Mouse (Mus musculus) bone marrow, adult 2 months (tissue): ENCODE measurements around the gene Wdr44.

Source experiments
- CTCF ChIP-seq: fragments of 200-500 bp; IDR thresholded peaks from 2 replicates; pipeline ENCODE4 v1.5.1; 2011; ENCODE audit warnings: low read length, control low read depth; ENCODE audit not compliant: control insufficient read depth, insufficient read depth
- POLR2A ChIP-seq: fragments of 200-500 bp; IDR thresholded peaks from 2 replicates; pipeline ENCODE4 v1.6.1; 2011; ENCODE audit warnings: low read depth, mild to moderate bottlenecking, control low read depth, low read length, borderline replicate concordance; ENCODE audit not compliant: control insufficient read depth

DNA sequence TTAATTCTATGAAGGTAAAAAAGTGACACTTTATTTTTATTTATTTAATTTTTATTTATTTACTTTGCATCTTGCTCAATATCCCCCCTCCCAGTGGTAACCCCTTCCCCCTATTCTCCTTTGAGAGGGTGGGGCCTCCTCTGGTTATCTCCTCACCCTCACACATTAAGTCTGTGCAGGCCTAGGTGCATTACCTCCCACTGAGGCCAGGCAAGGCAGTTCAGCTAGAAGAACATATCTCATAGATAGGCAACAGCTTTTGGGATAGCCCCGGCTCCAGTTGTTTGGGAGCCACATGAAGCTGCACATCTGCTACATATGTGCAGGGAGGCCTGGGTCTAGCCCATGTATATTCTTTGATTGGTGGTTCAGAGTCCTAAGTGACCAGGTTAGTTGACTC lies 6.2 kb downstream of the Wdr44 start:
- TF ChIP-seq POLR2A (no peak), CTCF (no peak)
